ENCODE assay signal across 31 mouse cellular contexts in the genomic region with DNA sequence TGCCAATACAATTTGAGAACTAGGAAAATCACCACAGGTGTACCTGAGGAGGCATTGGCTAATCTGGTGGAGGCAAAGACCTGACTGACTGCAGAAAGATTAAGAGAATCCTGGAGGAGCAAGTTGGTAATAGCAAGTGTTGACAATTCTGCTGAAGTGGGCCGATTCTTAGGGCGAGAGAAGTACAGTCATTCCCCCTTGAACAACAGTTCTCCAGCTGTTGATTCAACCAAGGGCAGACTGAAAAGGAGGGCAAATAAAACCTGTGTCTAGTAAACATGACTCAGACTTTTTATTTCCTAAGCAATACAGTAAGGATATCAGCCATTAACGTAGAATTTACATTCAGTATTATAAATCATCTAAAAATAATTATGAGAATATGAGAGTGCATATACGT. TPM values are rescaled to one million over a fixed set of nuclear protein-coding genes. Genes with fewer than 3 reads are reported as not detected.
DNase-seq lines count a peak whose midpoint lies in the region; ATAC-seq and TF ChIP-seq lines count a peak whose summit lies in the region.
"Had no signal": no experiment of that assay in that cellular context is flagged by ENCODE, and none has a peak within 500 bp of the region (broad histone marks: within the 10 kb centered on the region; RNA-seq: fewer than 3 reads in every experiment).

No protein-coding gene starts in this region.

- peak overlapping the region; percentile 50; the same call in 1 of the 2 replicates for H3K27ac ChIP-seq in forebrain, embryonic 12.5 days
- H3K27ac ChIP-seq in forebrain, embryonic 16.5 days (ENCODE audit: low read length): no peak overlapping the region
- H3K27ac ChIP-seq in kidney, adult 2 months (ENCODE audit: insufficient read depth, low read depth, low read length): peak overlapping the region; percentile 27; the same call in 1 of the 2 replicates
- H3K27ac ChIP-seq: heart, embryonic 10.5 days; heart, embryonic 15.5 days; hindbrain, embryonic 12.5 days; neural tube, embryonic 12.5 days had no signal

- H3K27me3 ChIP-seq in forebrain, embryonic 12.5 days: no peaks in the 10 kb centered on the region
- H3K27me3 ChIP-seq in forebrain, embryonic 16.5 days (replicated peaks; ENCODE audit: control insufficient read depth, insufficient read depth, low read length): no peaks in the 10 kb centered on the region
- H3K27me3 ChIP-seq in kidney, adult 2 months (replicated peaks; ENCODE audit: control insufficient read depth, insufficient read depth, low read length): no peaks in the 10 kb centered on the region
- H3K27me3 ChIP-seq: heart, embryonic 15.5 days; hindbrain, embryonic 12.5 days; megakaryocyte, embryonic 14.5 days; midbrain, embryonic 12.5 days; neural tube, embryonic 12.5 days had no signal

- no peak overlapping the region for H3K4me3 ChIP-seq in forebrain, embryonic 12.5 days (replicated peaks)
- H3K4me3 ChIP-seq in forebrain, embryonic 16.5 days (replicated peaks; ENCODE audit: low read length): no peak overlapping the region
- H3K4me3 ChIP-seq in kidney, adult 2 months (ENCODE audit: insufficient read depth, low read depth, low read length): no peak overlapping the region
- H3K4me3 ChIP-seq: erythroblast, embryonic 14.5 days; heart, embryonic 10.5 days; heart, embryonic 15.5 days; hindbrain, embryonic 12.5 days; megakaryocyte, embryonic 14.5 days; midbrain, embryonic 12.5 days; myocyte; neural tube, embryonic 12.5 days had no signal

- TF ChIP-seq POLR2A in kidney, adult 2 months (IDR thresholded peaks at IDR 0.05; ENCODE audit: low read depth, low read length): no peak

- TF ChIP-seq CTCF in kidney, adult 2 months (conservative IDR thresholded peaks at IDR 0.05; ENCODE audit: insufficient read depth, insufficient read length, low read depth, low read length): no peak

- no peak overlapping the region for H3K9ac ChIP-seq in forebrain, embryonic 12.5 days
- H3K9ac ChIP-seq in forebrain, embryonic 16.5 days (replicated peaks; ENCODE audit: low read depth, low read length): no peak overlapping the region
- H3K9ac ChIP-seq: heart, embryonic 15.5 days; hindbrain, embryonic 12.5 days; midbrain, embryonic 12.5 days; neural tube, embryonic 12.5 days had no signal

- no peak for ATAC-seq in forebrain, embryonic 12.5 days (ENCODE audit: low FRiP score)
- ATAC-seq in forebrain, embryonic 16.5 days: no peak
- ATAC-seq: intestine, embryonic 16.5 days had no signal

- DNase-seq in kidney, adult 2 months: no peak
- DNase-seq in kidney, postnatal 14 days: no peak
- DNase-seq in lung, adult 18-20 months: peak; percentile 17 to 48
- no peak for DNase-seq in lung, postnatal 14 days
- peak; percentile 34 for DNase-seq in brain, adult 2 months (ENCODE audit: low read depth, low spot score)
- no peak for DNase-seq in retina, postnatal 1 day
- DNase-seq: adrenal gland, postnatal 10 days; cerebellum, adult 11 months; cerebellum, adult 9-10 months; cerebellum, postnatal 36 days; heart, postnatal 36 days; kidney, adult 9 months; kidney, postnatal 25 days; layer of hippocampus, postnatal 36 days; left cerebral cortex, postnatal 4 days; lung, postnatal 4 days; spleen, adult 18-20 months; thymus, adult 2 months; thymus, postnatal 36 days had no signal

- peaks cover 24% of the 10 kb centered on the region for H3K36me3 ChIP-seq in forebrain, embryonic 12.5 days (replicated peaks)
- H3K36me3 ChIP-seq in forebrain, embryonic 16.5 days (ENCODE audit: control insufficient read depth, insufficient read depth): no peaks in the 10 kb centered on the region
- no peaks in the 10 kb centered on the region for H3K36me3 ChIP-seq in kidney, adult 2 months (ENCODE audit: control insufficient read depth, insufficient read depth, low read length)
- H3K36me3 ChIP-seq: heart, embryonic 15.5 days had no signal

- peaks cover 56% of the 10 kb centered on the region for H3K4me1 ChIP-seq in forebrain, embryonic 12.5 days
- peaks cover 45% of the 10 kb centered on the region for H3K4me1 ChIP-seq in forebrain, embryonic 16.5 days (replicated peaks; ENCODE audit: control insufficient read depth, insufficient read depth, low read length)
- peaks cover 66% of the 10 kb centered on the region for H3K4me1 ChIP-seq in kidney, adult 2 months (ENCODE audit: control insufficient read depth, insufficient read depth, low read length)

- 87% methylated on average over 4 of the region's 4 CpGs for WGBS in forebrain, embryonic 12.5 days
- WGBS in forebrain, embryonic 16.5 days: 73% methylated on average over 4 of the region's 4 CpGs
- WGBS in kidney, adult 2 months: 70% methylated on average over 4 of the region's 4 CpGs

- H3K4me2 ChIP-seq in forebrain, embryonic 12.5 days: no peak overlapping the region
- no peak overlapping the region for H3K4me2 ChIP-seq in forebrain, embryonic 16.5 days (ENCODE audit: low read length)
- H3K4me2 ChIP-seq: heart, embryonic 15.5 days; hindbrain, embryonic 12.5 days; midbrain, embryonic 12.5 days had no signal

- H3K9me3 ChIP-seq in forebrain, embryonic 12.5 days: no peaks in the 10 kb centered on the region
- H3K9me3 ChIP-seq in forebrain, embryonic 16.5 days (ENCODE audit: control insufficient read depth, low read length): no peaks in the 10 kb centered on the region
- H3K9me3 ChIP-seq: G1E; heart, embryonic 10.5 days; heart, embryonic 15.5 days; hindbrain, embryonic 12.5 days; megakaryocyte, embryonic 14.5 days; midbrain, embryonic 12.5 days; neural tube, embryonic 12.5 days had no signal

RNA-seq across cellular contexts. Expression of gene Tnpo1, which starts 10.6 kb away (rescaled TPM):
- 84.2 and 99.5 TPM in 2 replicates for polyA plus RNA-seq in forebrain, embryonic 12.5 days (2016; fragmentation: Nextera tagmentation; extraction: Ambion mirVana)
- 52.1 and 55.7 TPM in 2 replicates for polyA plus RNA-seq in forebrain, embryonic 16.5 days (2015; fragmentation: Nextera tagmentation; extraction: Ambion mirVana)
- polyA plus RNA-seq in kidney, adult 2 months (2012; rRNA removed): 25.0 and 27.0 TPM in 2 replicates

Comparison
In these comparisons a context has a peak if more than half of its experiments do, and no peak if none do; other contexts are left out.
1. DNase-seq: peak in lung, adult 18-20 months (2 of 2) and brain, adult 2 months (single experiment); none in kidney, adult 2 months (single experiment), kidney, postnatal 14 days (single experiment), lung, postnatal 14 days (single experiment) and retina, postnatal 1 day (single experiment).